Mouse (Mus musculus) hematopoietic stem cell, adult 5-6 weeks (primary cell): ENCODE measurements around the gene Gm10392. TPM values are rescaled to one million over a fixed set of nuclear protein-coding genes. Genes with fewer than 3 reads are reported as not detected.
A peak's percentile ranks its signal among the peaks of the same experiment; 100 is the strongest.

Source experiments
- ATAC-seq, 2 experiments: fragments of 125-278 bp in 1 of 2; replicated peaks in 1 of 2; 2 replicates each; pipeline ENCODE4 v1.8.0; 2016 to 2017; ENCODE audit warnings: inconsistent platforms in 2 of 2, mild to moderate bottlenecking in 2 of 2, moderate number of reproducible peaks in 2 of 2, low read depth in 1 of 2, moderate TSS enrichment in 1 of 2; ENCODE audit not compliant: low FRiP score in 2 of 2, poor library complexity in 2 of 2, severe bottlenecking in 2 of 2, insufficient read depth in 1 of 2, low TSS enrichment in 1 of 2
- total RNA-seq: library from RNA; stranded (forward); fragments of 172-1452, 232-1000 nt; gene quantifications from 2 replicates; pipeline ENCODE4 v1.2.3, GENCODE M21; 2017

The Gm10392 gene
- total RNA-seq, 1 experiment from 2014 or later, result 0.55 TPM

DNA sequence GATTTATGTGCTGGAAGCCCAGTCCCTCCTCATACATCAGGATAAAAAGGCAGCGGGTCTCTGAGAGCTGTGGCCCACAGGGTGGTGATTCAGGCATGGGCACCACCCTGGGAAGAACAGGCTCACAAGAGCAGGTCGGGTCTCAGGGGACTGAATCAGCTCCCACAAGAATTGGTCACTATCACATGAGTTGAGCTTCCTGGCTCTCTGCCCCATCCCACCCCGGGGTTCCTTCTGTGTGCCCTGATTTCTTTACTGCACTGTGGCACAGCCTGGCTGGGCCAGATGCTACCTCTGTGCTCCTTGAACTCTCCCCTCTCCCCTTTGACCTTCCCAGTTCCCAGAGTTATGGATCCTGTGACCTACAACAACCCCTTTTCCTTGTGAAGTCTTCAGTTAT lies 36.0 kb downstream of the Gm10392 start:
- ATAC-seq, result no peak

DNA sequence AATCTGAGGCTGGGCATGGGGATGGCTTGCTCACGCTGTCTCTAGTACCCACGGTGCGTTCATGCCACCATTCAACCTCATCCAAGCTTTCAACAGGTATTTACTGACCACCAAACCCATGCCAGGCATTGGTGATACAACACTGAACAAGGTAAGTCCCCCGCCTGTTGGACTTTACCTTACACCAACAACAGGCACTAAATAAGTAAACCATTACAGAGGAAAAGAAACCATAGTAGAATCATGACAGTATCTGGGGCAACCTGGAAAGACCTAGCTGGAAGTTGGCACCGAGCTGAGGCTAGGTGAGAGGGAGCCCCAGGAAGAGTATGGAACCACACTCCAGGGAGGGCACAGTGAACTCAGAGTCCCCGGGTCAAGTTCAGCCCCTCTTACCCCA lies 42.1 kb downstream of the Gm10392 start:
- no peak for ATAC-seq

DNA sequence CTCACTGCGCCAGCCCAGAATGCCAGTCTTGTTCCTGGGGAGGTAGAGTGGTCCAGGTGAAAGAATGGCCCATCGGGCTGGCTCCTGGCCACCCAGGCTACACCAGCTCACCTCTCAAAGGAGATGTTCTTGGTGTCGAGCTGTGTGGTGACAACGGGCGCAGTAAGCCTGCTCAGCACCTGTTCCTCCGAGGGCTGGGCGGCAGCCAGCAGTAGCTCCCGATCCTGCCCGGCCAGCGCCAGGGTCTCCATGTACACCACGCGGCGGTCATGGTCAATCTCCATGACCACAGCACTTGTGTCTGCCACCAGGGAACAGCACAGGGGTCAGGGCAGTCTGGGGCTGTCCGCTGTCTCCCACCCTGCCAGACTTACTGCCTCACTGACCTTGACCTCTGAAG lies 42.8 kb downstream of the Gm10392 start:
- no peak for ATAC-seq

DNA sequence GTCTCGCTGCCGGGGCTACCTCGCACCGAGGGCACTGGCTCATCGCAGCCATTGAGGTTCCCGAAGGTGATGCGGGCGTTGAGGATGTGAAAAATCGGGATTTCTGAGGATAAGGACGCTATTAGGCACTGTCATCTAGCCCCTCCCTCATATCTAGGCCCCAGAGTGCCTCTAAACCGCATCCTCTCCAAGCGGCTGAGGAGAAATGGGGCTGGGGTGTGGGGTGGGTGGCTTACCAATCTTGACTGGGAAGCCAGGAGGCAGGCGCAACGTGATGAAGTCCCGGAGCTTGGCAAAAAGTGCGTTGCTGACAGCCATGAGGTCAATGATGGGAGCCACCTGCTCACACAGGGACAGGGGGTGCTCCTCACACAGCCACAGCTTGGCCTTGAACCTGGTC lies 46.2 kb downstream of the Gm10392 start:
- no peak for ATAC-seq

DNA sequence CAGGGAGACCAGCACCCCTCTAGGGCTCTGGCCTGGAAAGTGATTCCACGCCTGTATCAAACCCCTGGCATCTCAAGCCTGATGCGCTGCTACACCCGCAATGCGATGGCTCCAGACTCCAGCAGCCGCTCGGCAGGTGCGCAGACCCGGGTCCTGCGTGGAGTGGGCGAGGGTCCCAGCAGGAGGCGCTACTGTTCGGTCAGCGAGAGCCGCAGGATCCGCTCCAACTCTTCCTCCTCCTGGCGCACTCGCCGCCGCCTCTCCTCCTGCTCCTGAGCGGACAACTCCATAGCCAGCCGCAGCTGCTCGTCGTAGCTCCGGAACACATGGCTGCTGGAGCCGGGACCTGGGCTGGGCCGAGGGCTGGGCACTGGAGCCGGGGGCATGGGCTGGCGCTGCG lies 47.6 kb downstream of the Gm10392 start:
- ATAC-seq, result no peak

DNA sequence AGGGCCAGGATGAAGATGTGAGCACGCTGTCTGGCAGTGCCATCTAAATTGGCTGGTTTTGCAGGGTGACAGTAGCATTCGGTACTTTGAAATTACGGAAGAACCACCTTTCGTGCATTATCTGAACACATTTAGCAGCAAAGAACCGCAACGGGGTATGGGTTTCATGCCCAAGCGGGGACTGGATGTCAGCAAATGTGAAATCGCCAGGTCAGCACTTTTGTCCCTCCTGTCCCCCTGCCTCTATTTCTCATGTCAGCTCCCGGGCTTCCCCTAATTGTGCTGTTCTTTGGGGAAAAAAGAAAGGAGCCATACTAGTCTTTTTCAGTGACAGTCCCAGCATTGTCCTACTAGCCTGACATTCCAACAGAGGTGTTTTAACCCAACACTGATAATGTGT lies 50.6 kb downstream of the Gm10392 start:
- no peak for ATAC-seq

DNA sequence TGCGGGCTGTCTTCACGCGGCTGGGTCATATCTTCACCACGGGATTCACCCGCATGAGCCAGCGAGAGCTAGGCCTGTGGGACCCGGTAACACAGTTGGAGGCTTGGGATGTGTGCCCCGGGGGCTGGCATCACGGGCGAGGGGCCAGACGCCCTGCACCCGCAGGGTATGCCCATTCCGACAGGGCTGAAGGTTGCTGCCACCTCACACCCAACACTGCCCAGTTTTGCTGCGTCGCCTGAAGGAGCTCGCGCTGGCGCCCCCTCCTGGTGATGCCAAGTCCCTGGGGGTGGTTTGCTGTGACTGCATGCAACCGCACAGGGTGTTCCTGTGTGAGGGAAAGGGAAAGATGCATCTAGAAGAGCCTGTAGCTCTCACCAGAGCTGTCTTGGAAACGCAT lies 51.2 kb downstream of the Gm10392 start:
- peak; percentile 72 to 80 for ATAC-seq

DNA sequence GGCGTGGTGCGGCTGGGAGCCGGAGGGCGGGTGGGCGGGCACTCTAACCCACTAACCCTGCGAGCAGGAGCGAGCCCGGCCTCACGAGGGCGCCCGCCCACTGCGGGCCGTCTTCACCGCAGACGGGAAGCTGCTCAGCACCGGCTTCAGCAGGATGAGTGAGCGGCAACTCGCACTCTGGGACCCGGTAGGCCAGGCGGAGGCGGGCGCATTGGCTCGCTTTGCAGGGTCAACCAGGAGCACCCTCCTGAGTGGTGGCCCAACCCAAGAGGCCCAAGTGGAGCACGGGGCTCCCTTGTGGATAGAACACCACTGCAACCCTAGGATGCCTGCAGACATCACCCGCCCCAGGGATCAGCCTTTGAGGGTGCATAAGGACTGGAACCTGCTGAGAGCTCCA lies 51.8 kb downstream of the Gm10392 start:
- peak; percentile 67 to 70; a peak in 3 of 4 replicates for ATAC-seq

Other genes starting within 250 kb of the Gm10392 start
- not detected in 2 replicates for gene Coro6, start 56.8 kb downstream of the Gm10392 start, total RNA-seq
- gene Ankrd13b, start 29.5 kb downstream of the Gm10392 start, total RNA-seq, result 8.1 and 13.2 TPM in 2 replicates
- 22.1 and 24.1 TPM in 2 replicates for gene Git1, start 25.6 kb downstream of the Gm10392 start, total RNA-seq
- 12.3 and 19.1 TPM in 2 replicates for gene Abhd15, start 4.1 kb downstream of the Gm10392 start, total RNA-seq
- gene Trp53i13, start 3.2 kb downstream of the Gm10392 start, total RNA-seq, result 5.0 and 5.4 TPM in 2 replicates
- gene Taok1, start 88.6 kb upstream of the Gm10392 start, total RNA-seq, result 56.6 and 65.5 TPM in 2 replicates
- gene Nufip2, start 167.0 kb upstream of the Gm10392 start, total RNA-seq, result 104 and 109 TPM in 2 replicates
- gene Cryba1, start 206.1 kb upstream of the Gm10392 start, total RNA-seq, result not detected in 2 replicates
- 97.7 and 133 TPM in 2 replicates for gene Myo18a, start 244.0 kb upstream of the Gm10392 start, total RNA-seq